8 mouse cellular contexts compared by ENCODE assay signal in genomic region chr6:131290430-131290829, GRCm38 (mm10). TPM values are rescaled to one million over a fixed set of nuclear protein-coding genes. Genes with fewer than 3 reads are reported as not detected.
DNase-seq lines count a peak whose midpoint lies in the region; ATAC-seq and TF ChIP-seq lines count a peak whose summit lies in the region.

No protein-coding gene starts in this region.

- ATAC-seq in forebrain, embryonic 11.5 days (replicated peaks; ENCODE audit: low FRiP score) = no peak

- TF ChIP-seq CTCF in gastrocnemius, adult 2 months (IDR thresholded peaks at IDR 0.05) = peak; percentile 56
- peak; percentile 74 for TF ChIP-seq CTCF in bone marrow, adult 2 months (IDR thresholded peaks at IDR 0.05; ENCODE audit: control insufficient read depth, insufficient read depth, low read length)

- 8% methylated on average over 2 of the region's 2 CpGs for WGBS in bone marrow, adult 2 months
- WGBS in forebrain, embryonic 11.5 days = 23% methylated on average over 2 of the region's 2 CpGs

- no peak overlapping the region for H3K9ac ChIP-seq in forebrain, embryonic 11.5 days (ENCODE audit: low read length)

- H3K36me3 ChIP-seq in forebrain, embryonic 11.5 days (ENCODE audit: control insufficient read depth, insufficient read depth, low read length) = no peaks in the 10 kb centered on the region

- H3K27ac ChIP-seq in gastrocnemius, adult 2 months = no peak overlapping the region
- no peak overlapping the region for H3K27ac ChIP-seq in bone marrow, adult 2 months (ENCODE audit: control insufficient read depth, insufficient read depth, low read depth, low read length, poor library complexity)
- H3K27ac ChIP-seq in forebrain, embryonic 11.5 days (ENCODE audit: low read depth, low read length) = no peak overlapping the region

- no peak overlapping the region for H3K4me3 ChIP-seq in gastrocnemius, adult 2 months
- no peak overlapping the region for H3K4me3 ChIP-seq in bone marrow, adult 2 months (replicated peaks; ENCODE audit: control insufficient read depth, low read depth, low read length)
- no peak overlapping the region for H3K4me3 ChIP-seq in forebrain, embryonic 11.5 days (ENCODE audit: low read depth, low read length)

- H3K9me3 ChIP-seq in forebrain, embryonic 11.5 days (ENCODE audit: control insufficient read depth, low read length) = no peaks in the 10 kb centered on the region

- H3K27me3 ChIP-seq in forebrain, embryonic 11.5 days (ENCODE audit: control insufficient read depth, insufficient read depth, low read length) = no peaks in the 10 kb centered on the region

- H3K4me2 ChIP-seq in forebrain, embryonic 11.5 days (ENCODE audit: low read depth, low read length, severe bottlenecking) = no peak overlapping the region

- H3K4me1 ChIP-seq in bone marrow, adult 2 months (ENCODE audit: control insufficient read depth, insufficient read depth, low read length) = no peaks in the 10 kb centered on the region
- H3K4me1 ChIP-seq in forebrain, embryonic 11.5 days (replicated peaks; ENCODE audit: control insufficient read depth, insufficient read depth, low read length) = peaks cover 7% of the 10 kb centered on the region; the same call in 1 of the 2 replicates

- intact Hi-C loops in gastrocnemius, adult 2 months (cut with DNase I) = loop anchor here (5.0 kb wide), 1 partner anchor 62 kb away; the partner anchor contains the start of gene Styk1

- TF ChIP-seq POLR2A in bone marrow, adult 2 months (IDR thresholded peaks at IDR 0.05; ENCODE audit: borderline replicate concordance, control insufficient read depth, low read depth, low read length) = no peak

- peak; percentile 24 for DNase-seq in gastrocnemius, adult 2 months
- DNase-seq in gastrocnemius, postnatal 4 days (ENCODE audit: low spot score in 2 of 2) = no peak
- peak; percentile 19 for DNase-seq in ovary, adult 18-20 months (ENCODE audit: low spot score)
- no peak for DNase-seq in ovary, postnatal 10 days (ENCODE audit: low spot score)
- peak; percentile 9 for DNase-seq in frontal cortex, postnatal 10 days (ENCODE audit: low spot score in 2 of 2)
- peak; percentile 30 to 51 for DNase-seq in lung, postnatal 4 days
- DNase-seq in forebrain, embryonic 11.5 days (ENCODE audit: low spot score) = no peak

RNA-seq across cellular contexts. Expression of gene Magohb, which starts 2.6 kb away (rescaled TPM):
- 1 to 10 TPM; 3.0 to 5.9 TPM for total RNA-seq in gastrocnemius, adult 2 months (2021)
- total RNA-seq in gastrocnemius, postnatal 4 days (2021) = 10 to 100 TPM; 11.9 to 12.5 TPM
- polyA plus RNA-seq in bone marrow, adult 2 months (2011; ENCODE audit: insufficient read depth, insufficient read length, low replicate concordance, missing spikeins) = 17.4 and 20.9 TPM in 2 replicates
- polyA plus RNA-seq in forebrain, embryonic 11.5 days (2014; fragmentation: Nextera tagmentation; extraction: Ambion mirVana) = 45.9 and 58.4 TPM in 2 replicates

RNA-seq across cellular contexts. Expression of gene Klra2, which starts 43.3 kb away (rescaled TPM):
- not detected for total RNA-seq in gastrocnemius, adult 2 months (2021)
- total RNA-seq in gastrocnemius, postnatal 4 days (2021) = under 1 TPM in 1 of 2 experiments, not detected in 1; 0.31 TPM
- polyA plus RNA-seq in bone marrow, adult 2 months (2011; ENCODE audit: insufficient read depth, insufficient read length, low replicate concordance, missing spikeins) = 7.9 and 9.2 TPM in 2 replicates
- polyA plus RNA-seq in forebrain, embryonic 11.5 days (2014; fragmentation: Nextera tagmentation; extraction: Ambion mirVana) = not detected in 2 replicates

Comparison
In these comparisons a context has a peak if more than half of its experiments do, and no peak if none do; other contexts are left out.
1. DNase-seq: peak in gastrocnemius, adult 2 months (single experiment), ovary, adult 18-20 months (single experiment), frontal cortex, postnatal 10 days (2 of 2) and lung, postnatal 4 days (2 of 2); none in gastrocnemius, postnatal 4 days (0 of 2), ovary, postnatal 10 days (single experiment) and forebrain, embryonic 11.5 days (single experiment).